Mouse (Mus musculus) spleen, embryonic (tissue): ENCODE results near the gene Efnb3.

Source experiments
- CTCF ChIA-PET: fragments of 350-600 bp; sonication (Branson Sonifier 250); formaldehyde crosslinking; loops from one replicate; lab custom pipeline; 2022; lab: Charles Lee

Gene Efnb3

DNA sequence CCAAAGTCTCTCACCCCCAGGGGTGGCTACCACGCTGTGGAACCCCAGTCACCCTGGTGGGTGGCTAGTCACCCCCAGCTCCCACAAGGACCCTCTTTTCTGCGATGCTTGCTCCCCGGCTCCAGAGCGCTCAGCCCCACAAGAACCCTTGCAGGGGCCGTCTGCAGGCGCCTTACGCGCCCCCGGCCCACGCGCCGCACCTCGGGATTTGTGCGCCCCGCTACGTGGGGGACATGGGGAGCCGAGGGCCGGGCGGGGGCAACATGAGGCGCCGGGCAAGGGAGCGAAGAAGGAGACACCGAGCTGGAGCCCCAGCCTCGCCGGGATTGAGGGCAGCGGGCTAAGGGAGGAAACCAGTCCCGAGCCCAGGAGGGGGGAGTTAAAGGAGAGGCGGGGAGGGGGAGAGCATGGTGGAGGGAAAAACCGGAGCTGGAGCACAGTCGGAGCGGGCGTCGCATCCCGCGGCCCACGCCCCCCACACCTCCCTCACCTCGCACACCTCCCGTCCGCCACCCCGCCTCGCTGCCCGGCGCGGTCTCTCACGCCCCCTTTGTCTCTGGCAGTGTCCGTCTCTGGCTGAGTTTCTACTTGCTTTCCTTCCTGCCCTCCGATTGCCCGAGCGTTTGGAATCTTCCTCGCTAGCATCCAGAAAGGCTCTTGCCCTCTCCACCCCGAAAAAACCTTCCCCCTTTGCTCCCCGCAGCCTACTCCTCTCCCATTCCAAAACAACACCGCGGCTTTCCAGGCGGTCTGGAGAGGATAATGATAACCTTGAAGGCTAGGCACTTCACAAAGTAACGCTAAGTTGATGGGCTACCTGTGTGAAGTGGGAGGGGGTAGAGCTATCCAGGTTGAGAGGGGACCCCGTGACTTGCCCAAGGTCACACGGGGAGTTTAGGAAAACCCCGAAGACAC lies at the start of gene Efnb3:
Efnb3 (minus strand) TSS at position 355 of the 915 bp plus-strand sequence.
- CTCF ChIA-PET, result interaction anchor here (0.6 kb wide), 1 partner anchor 75 kb away, joined by 9 read pairs; no protein-coding TSS in a partner anchor

DNA sequence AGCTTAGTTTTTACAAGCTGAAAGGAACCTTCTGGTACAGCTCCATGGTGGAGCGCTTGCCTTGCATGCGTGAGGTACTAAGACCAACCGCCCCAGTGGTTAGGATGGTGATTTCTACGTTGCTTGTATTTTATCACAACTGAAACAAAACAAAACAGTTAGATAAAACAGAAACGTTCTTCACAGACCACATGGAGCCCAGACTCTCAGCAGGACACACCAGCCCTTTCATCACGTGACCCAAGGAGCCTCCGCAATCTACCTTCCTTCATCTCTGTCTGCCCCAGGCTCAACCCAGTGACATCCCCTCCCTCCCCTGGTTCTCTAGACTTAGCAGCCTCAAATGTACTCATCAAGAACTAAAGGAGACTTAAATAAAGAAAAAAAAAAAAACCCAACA lies 49.4 kb upstream of the Efnb3 start:
- CTCF ChIA-PET, result no interaction called here

DNA sequence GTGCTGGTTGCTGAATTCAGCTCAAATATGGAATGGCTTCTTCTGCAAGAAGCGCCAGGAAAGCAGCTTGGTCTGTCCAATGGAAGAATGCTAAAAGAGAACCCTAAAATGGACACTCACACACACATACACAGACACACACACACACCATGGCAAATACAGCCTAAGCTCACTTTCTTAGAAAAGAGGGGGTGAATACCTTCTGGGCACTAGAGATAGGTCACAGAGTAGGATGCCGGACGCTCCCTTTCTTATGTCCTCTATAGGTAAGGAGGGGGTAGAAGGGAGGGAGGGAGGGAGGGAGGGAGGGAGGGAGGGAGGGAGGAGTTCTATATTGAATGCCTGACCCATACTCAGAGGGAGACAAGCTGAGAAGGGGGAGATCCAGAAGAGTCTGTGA lies 48.5 kb upstream of the Efnb3 start:
- CTCF ChIA-PET, result no interaction called here

DNA sequence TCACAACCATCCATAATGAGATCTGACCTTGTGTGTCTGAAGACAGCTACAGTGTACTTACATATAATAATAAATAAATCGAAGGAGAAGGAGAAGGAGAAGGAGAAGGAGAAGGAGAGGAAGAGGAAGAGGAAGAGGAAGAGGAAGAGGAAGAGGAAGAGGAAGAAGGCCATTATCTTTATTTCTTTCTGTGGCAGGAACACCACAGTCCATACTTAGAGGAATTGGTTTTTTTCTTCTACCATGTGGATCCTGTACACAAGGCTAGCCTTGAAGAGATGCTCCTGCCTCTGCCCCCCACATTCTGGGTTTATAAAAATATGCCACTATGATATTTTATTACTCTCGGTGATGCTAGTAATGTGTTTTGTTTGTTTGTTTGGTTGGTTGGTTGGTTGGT lies 46.8 kb upstream of the Efnb3 start:
- CTCF ChIA-PET, result interaction anchor here (0.5 to 0.7 kb wide), 2 partner anchors 629 to 1027 kb away, joined by 5 to 6 read pairs; no protein-coding TSS in a partner anchor

DNA sequence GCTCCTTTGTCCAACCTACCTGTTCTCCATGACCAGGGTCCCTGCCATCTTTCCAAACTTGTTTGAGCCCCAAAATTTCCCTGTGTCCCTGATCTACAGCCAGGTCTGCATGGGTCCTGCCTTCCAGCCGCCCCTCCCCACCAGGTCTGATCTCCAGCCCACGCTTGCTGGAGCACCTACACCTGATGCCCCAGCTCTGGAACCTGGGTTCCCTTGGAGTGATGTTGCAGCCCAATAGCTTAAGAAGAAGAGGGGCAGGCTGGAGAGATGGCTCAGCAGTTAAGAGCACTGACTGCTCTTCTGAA lies 46.4 kb upstream of the Efnb3 start:
- CTCF ChIA-PET, result no interaction called here

DNA sequence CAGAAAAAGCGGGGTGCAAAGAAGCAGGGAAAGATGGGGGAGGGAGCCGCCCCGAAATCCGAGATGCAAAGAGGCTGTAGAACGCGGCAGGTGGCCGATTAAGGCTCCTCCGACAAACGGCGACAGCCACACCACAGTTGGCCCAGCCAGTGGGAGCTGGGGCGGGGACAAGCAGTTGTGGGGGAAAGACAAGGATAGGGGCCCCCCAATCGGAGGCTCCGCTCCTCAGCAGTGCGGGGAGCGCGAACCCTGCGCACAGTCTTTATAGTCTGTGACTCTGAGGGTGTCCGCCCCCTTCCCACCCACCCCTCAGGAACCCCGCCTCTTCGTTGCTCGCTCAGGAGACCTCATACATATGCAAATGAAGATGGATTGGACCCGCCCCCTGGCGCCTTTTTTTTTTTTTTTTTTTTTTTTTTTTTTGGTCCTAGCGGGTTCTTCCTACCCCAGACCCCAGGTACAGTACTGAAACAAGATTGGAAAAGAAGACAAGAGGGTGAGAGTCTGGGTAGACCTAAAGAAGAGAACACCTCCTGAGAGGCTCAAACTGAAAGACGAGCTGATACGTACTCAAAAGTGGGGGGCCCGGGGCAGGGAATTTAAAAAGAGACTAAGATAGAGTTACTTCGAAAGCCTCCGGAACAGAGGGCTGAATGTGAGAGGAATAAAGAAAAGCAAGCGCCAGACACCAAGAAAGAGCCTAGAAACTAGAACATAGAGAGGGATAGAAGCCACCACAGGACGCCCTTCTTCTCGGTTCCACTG lies 45.9 kb upstream of the Efnb3 start, which contains the start of gene Atp1b2:
Atp1b2 (minus strand) TSS at position 217 of the 765 bp plus-strand sequence.
- CTCF ChIA-PET, result interaction anchor here (0.7 kb wide), 1 partner anchor 602 kb away, joined by 3 read pairs; no protein-coding TSS in a partner anchor

- CTCF ChIA-PET, result interaction anchor here (0.7 kb wide), 1 partner anchor 601 kb away, joined by 3 read pairs; no protein-coding TSS in a partner anchor
Measured at GRCm38 (mm10) chr11:69604795-69605664, 45.0 kb upstream of the Efnb3 start.

DNA sequence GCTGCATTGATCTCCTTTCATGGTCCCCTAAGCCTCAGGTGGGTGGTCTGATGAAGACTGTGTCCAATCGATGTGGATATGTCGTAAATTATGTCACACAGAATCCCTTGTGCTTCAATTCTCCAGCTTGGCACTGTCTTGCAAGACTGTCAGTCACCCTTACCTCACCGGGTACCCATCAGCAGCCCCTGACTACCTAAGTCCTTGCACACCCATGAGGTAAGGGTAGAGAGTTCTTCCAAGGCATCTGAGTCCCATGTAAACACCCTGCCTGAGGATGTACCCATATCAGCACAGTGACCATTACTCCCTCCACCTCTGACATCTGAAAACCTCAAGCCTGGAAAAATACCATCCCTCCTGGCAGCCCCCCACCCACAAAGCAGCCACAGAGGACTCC lies 44.3 kb upstream of the Efnb3 start:
- CTCF ChIA-PET, result no interaction called here

- CTCF ChIA-PET, result no interaction called here
Measured at GRCm38 (mm10) chr11:69603516-69603915, 43.5 kb upstream of the Efnb3 start.

DNA sequence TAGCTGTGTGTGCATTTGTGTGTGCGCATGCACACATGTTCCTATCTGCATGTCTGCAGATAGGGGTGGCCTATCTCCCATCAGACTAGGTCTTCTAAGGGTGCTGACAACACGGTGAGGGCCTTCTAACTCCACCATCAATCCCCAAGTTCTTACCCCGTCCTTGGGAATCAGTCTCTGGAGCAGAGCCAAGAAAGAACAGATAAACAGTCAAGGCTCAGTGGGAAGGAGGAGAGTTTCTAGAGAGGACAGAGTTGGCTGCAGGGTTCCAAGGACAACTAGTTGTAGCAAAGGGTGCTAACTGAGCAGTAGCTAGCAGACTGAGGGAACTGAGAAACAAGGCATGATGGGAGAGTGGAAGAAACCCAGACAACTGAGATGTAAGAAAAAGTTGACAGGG lies 41.8 kb upstream of the Efnb3 start:
- CTCF ChIA-PET, result no interaction called here

DNA sequence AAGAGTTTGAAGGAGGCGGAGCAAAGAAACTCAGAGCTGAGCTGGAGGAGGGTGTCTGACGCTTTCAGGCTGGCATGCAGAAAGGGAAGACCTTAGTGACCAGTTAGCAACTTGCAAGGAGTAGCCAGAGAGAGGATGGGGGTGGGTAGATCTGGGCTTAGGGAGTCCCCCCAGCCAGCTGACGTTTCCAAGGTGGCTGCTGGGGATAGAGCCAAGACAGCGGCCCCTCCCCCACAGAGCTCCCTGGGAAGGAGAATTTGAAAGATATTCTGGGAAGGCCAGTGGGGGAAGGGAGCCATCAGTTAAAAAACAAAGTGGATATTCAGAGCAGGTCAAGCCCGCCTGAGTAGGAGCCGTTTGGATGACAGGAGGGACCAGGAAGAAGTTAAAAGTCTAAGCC lies 40.1 kb upstream of the Efnb3 start:
- CTCF ChIA-PET, result no interaction called here

DNA sequence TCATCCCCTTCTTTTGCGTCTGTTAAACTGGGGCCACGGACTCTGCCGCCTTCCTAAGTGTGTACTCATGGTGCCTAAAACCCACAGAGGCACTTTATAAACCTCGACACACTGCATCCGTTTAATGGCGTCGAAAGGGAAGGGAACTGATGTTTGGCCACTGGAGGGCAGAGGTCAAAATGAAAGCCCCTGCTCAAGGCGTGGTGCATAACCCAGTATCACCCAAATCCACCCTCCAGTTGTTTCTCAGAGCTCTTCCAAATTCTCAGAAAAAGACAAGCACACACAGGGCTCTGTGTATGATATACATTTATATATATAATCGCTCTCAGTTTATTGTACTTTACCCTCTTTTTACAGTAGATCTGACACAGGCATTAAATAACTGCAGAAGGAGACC lies 39.4 kb upstream of the Efnb3 start:
- CTCF ChIA-PET, result no interaction called here

- CTCF ChIA-PET, result no interaction called here
Measured at GRCm38 (mm10) chr11:69594853-69595252, 34.8 kb upstream of the Efnb3 start.

GRCm38 (mm10) chr11:69592799-69593198 lies 32.8 kb upstream of the Efnb3 start:
- CTCF ChIA-PET, result interaction anchor here (1.1 kb wide), 1 partner anchor 35 kb away, joined by 4 read pairs; no protein-coding TSS in a partner anchor

DNA sequence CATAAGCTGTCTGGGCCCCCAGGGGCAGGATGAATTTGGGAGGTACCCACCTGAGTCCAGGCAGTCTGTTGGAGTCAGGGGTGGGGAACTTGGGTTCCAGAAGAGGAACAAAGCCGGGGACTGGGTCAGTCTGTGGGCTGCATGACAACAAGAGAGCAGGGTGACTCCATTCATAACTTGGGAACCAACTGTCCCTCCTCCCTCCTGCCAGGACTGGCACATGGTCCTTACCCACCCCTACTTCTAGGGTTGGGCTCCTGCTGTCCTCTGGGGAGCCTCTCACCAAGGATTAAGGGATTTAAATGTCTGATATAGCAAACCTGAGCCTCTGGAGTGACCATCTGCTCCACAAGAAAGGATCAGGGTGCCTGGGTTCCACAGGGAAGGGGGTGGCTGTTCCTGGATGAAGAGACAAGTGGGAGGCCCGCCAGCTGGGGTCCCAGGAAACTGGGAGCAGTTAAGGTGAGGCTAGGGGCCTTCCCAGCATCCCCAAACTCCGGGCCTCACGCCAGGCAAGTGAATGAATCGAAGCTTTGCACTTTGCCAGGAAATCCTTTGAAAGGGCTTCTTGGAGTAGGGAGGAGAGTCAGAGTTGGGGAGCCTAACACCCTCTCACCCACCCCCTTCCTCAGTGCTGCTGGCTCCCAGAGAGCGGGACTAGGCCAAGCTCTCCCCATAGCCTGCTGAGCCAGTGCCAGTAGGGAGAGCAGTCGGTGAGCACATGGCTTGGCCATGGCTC lies 32.1 kb upstream of the Efnb3 start:
- CTCF ChIA-PET, result interaction anchor here (0.6 kb wide), 1 partner anchor 22 kb away, joined by 8 read pairs; no protein-coding TSS in a partner anchor

- CTCF ChIA-PET, result no interaction called here
Measured at GRCm38 (mm10) chr11:69591424-69591823, 31.4 kb upstream of the Efnb3 start.

GRCm38 (mm10) chr11:69590622-69591021 lies 30.6 kb upstream of the Efnb3 start:
- CTCF ChIA-PET, result no interaction called here

- CTCF ChIA-PET, result no interaction called here
Measured at GRCm38 (mm10) chr11:69589207-69589834, 29.3 kb upstream of the Efnb3 start.

DNA sequence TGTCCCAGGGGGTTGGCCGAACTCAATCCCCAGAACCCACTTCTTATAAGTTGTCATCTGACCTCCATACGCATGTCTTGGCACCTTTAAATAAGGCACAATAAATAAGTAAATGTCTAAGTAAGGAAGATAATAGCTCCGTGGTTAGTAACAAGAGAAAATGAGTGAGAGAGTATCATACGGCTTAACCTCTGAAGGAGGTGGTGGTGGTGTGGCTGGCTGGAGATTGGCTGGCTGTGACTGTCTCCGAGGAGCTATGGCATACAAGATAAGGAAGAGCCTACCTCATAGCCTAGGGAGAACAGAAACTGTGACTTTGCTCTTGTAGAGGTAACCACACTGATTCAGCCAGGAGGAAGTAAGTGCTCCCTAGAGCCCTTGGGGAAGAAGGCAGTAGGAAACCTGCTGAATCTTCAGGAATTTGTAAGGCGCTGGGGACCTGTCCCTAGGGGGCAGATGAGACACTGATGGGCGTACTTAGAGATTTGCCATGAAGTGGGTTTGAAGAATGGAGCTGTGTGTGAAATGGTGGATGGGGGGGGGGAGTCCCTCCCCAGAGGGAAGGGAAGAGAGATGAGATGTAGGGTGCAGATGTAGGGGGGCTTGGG lies 25.8 kb upstream of the Efnb3 start:
- CTCF ChIA-PET, result no interaction called here

- CTCF ChIA-PET, result no interaction called here
Measured at GRCm38 (mm10) chr11:69584937-69585336, 24.9 kb upstream of the Efnb3 start.
